Mouse (Mus musculus) megakaryocyte, embryonic 14.5 days (primary cell): ENCODE results near the gene Mnd1. TPM values are rescaled to one million over a fixed set of nuclear protein-coding genes. Genes with fewer than 3 reads are reported as not detected.

Source experiments
- H3K27me3 ChIP-seq: replicated peaks from 2 replicates; pipeline ENCODE3; 2012; ENCODE audit warnings: inconsistent platforms
- H3K36me3 ChIP-seq: replicated peaks from 2 replicates; pipeline ENCODE3; 2012; ENCODE audit warnings: low read length, inconsistent platforms, mixed read lengths
- H3K4me1 ChIP-seq: 2 replicates; pipeline ENCODE4 v1.6.1; 2012; ENCODE audit warnings: inconsistent platforms
- H3K4me3 ChIP-seq: replicated peaks from 2 replicates; pipeline ENCODE3; 2012; ENCODE audit warnings: moderate library complexity, mild to moderate bottlenecking, inconsistent platforms
- H3K9me3 ChIP-seq: 2 replicates; pipeline ENCODE4 v1.6.1; 2012; ENCODE audit warnings: inconsistent platforms
- FLI1 ChIP-seq: IDR thresholded peaks from 2 replicates; pipeline ENCODE4 v1.6.1; 2012; ENCODE audit warnings: low read length, inconsistent platforms, mixed read lengths
- GATA1 ChIP-seq: IDR thresholded peaks from 3 replicates; pipeline ENCODE4 v1.6.1; 2012; ENCODE audit warnings: mixed read lengths, low read length, inconsistent platforms, borderline replicate concordance
- polyA plus RNA-seq: library from polyadenylated mRNA; stranded (reverse); fragments of >175 nt; gene quantifications from 2 replicates; pipeline ENCODE4 v1.2.3, GENCODE M21; 2012; ENCODE audit warnings: low replicate concordance; ENCODE audit not compliant: insufficient read depth

Mnd1 gene
- polyA plus RNA-seq, 1 experiment = 2.8 TPM

DNA sequence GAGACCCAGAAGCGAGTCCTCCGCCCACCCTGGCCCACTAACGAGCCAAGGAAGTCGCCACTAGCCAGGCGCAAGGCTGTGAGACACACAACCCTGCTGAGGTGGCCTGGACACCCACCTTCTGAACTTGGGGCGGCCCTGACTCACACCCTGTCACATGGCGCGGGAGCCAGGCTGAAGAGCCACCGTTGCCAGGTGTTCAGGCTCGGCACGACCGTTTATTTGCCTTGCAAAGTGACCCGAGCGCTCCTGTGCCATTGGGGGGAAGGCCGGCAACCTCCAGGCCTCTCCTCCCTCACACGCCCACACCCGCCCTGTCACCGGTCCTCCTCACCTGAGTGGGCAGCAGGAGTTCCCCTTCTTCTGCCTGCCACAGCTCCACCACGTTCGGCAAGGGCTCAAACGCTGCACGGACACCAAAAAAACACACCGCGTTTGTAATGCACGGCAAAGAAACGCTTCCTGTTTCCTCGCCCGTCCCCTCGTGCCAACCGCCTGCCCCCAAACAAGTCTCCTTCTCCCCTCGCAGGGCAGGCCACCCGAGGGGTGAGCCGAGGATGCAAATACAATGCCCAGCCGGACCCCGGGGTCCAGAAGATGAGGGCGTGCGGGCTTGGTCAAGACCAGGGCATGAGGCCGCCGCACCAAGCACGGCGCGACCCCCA, 116.5 kb downstream of the Mnd1 start:
- no peaks in the 10 kb centered on the region for H3K27me3 ChIP-seq
- peaks cover 72% of the 10 kb centered on the region for H3K4me1 ChIP-seq
- peaks cover 26% of the 10 kb centered on the region for H3K36me3 ChIP-seq
- TF ChIP-seq GATA1 (no peak), FLI1 (no peak)
- no peaks in the 10 kb centered on the region for H3K9me3 ChIP-seq
- H3K4me3 ChIP-seq = peak overlapping the region; percentile 91

DNA sequence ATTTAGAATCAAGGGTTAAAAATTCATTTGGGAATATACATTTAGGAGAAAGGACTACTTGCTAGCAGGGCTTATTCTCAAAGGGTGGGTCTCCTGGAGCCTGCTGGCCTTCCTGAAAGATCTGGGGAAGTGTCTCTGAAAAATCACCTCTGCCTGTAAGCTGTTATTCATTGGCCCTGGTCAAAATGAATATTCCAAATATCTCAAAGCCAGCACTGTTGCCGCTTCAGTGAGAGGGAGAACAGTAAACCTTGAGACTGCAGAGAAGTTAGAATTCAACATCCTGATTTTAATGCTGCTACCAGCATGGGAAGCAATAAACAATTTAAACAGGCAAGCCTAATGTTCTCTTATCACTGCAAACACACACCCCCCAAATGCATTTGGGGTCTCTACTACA, 117.5 kb downstream of the Mnd1 start:
- H3K36me3 ChIP-seq = peaks cover 36% of the 10 kb centered on the region
- TF ChIP-seq GATA1 (no peak), FLI1 (no peak)
- no peaks in the 10 kb centered on the region for H3K9me3 ChIP-seq
- peak overlapping the region; percentile 91 for H3K4me3 ChIP-seq
- no peaks in the 10 kb centered on the region for H3K27me3 ChIP-seq
- peaks cover 82% of the 10 kb centered on the region for H3K4me1 ChIP-seq

Other genes with a start within 250 kb of the Mnd1 start
- gene Tmem131l, start 115.6 kb downstream of the Mnd1 start, polyA plus RNA-seq = 24.6 and 75.9 TPM in 2 replicates
- not detected in 2 replicates for gene Gm6525, start 18.3 kb upstream of the Mnd1 start, polyA plus RNA-seq
- not detected in 2 replicates for gene Trim2, start 151.1 kb upstream of the Mnd1 start, polyA plus RNA-seq